Mouse (Mus musculus): Measurements from ENCODE around the gene Gm340. TPM values are rescaled to one million over a fixed set of nuclear protein-coding genes. Genes with fewer than 3 reads are reported as not detected.

Gm340 gene
- 1.4 and 1.6 TPM in 2 replicates for polyA plus RNA-seq (2015; fragmentation: Nextera tagmentation; extraction: Ambion mirVana)

GRCm38 (mm10) chr19:41581706-41582420, at the start of gene Gm340:
Gene Gm340 (plus strand): TSS chr19:41582370.

Other genes starting within 250 kb of the Gm340 start
- 6.9 and 9.9 TPM in 2 replicates for gene Pik3ap1, start 197.3 kb upstream of the Gm340 start, polyA plus RNA-seq (2015; fragmentation: Nextera tagmentation; extraction: Ambion mirVana)
- gene Lcor, start 99.7 kb upstream of the Gm340 start, polyA plus RNA-seq (2015; fragmentation: Nextera tagmentation; extraction: Ambion mirVana): 7.4 and 8.0 TPM in 2 replicates
- gene Slit1, start 161.3 kb downstream of the Gm340 start, polyA plus RNA-seq (2015; fragmentation: Nextera tagmentation; extraction: Ambion mirVana): 0.13 and 0.28 TPM in 2 replicates
- gene Arhgap19, start 219.7 kb downstream of the Gm340 start, polyA plus RNA-seq (2015; fragmentation: Nextera tagmentation; extraction: Ambion mirVana): 29.4 and 29.5 TPM in 2 replicates
- 24.6 and 25.8 TPM in 2 replicates for gene Frat1, start 247.6 kb downstream of the Gm340 start, polyA plus RNA-seq (2015; fragmentation: Nextera tagmentation; extraction: Ambion mirVana)